In the genomic region with DNA sequence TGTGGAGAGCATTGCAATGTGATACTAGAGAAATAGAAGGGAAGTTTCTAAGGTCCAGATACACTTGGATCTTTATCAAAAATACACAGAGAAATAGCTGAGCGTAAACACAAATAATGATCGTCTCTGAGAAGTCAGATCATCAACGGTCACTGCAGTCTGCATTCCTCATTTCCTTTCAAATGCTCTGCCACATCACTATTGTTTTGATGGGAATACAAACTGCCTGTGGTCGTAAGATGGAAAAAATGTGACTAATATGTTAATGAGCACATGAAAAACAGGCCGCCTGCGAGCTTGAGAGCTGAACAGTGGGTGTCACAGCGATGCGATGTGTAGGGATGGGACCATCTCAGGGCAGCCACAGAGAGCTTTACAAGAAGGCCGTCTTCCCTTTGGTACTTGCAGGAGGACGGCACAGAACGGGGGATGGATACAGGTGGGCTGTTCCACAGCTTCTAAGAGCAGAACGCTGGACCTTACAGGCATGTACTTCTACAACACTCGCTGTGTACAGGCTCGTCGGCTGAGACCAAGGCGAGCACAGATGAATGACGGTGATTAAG, we compare ENCODE assay signal across 12 mouse cellular contexts. TPM values are rescaled to one million over a fixed set of nuclear protein-coding genes. Genes with fewer than 3 reads are reported as not detected.
A peak's percentile ranks its signal among the peaks of the same experiment; 100 is the strongest.
DNase-seq lines count a peak whose midpoint lies in the region.
"Had no signal": no experiment of that assay in that cellular context is flagged by ENCODE, and none has a peak within 500 bp of the region (broad histone marks: within the 10 kb centered on the region; RNA-seq: fewer than 3 reads in every experiment).

No protein-coding gene starts in this region.

- peak; percentile 35 for DNase-seq in heart, adult 11 months
- DNase-seq in heart, adult 18-20 months = no peak
- peak; percentile 25 for DNase-seq in retina, postnatal 1 day
- DNase-seq in retina, embryonic 14.5 days (ENCODE audit: low spot score) = no peak
- peak; percentile 48 to 49 for DNase-seq in layer of hippocampus, postnatal 14 days (ENCODE audit: low spot score in 2 of 2)
- DNase-seq in right cerebral cortex, postnatal 36 days (ENCODE audit: low spot score in 2 of 2) = peak; percentile 28 to 53
- no peak for DNase-seq in embryo, embryonic 11 days
- DNase-seq in embryo, embryonic 9.5 days (ENCODE audit: extremely low spot score) = no peak
- DNase-seq: adrenal gland, postnatal 10 days; gastrocnemius, postnatal 14 days; liver had no signal

RNA-seq across cellular contexts. Expression of a gene that starts 51.0 kb away (rescaled TPM):
- 1 to 10 TPM; 7.3 to 9.4 TPM for total RNA-seq in heart, adult 18-20 months (2021)
- 10 to 100 TPM; 58.2 to 58.3 TPM for total RNA-seq in layer of hippocampus, postnatal 14 days (2021)
- total RNA-seq: hematopoietic stem cell, adult 5-6 weeks had no signal

Comparison
In these comparisons a context has a peak if more than half of its experiments do, and no peak if none do; other contexts are left out.
1. DNase-seq: peak in heart, adult 11 months (single experiment), retina, postnatal 1 day (single experiment), layer of hippocampus, postnatal 14 days (2 of 2) and right cerebral cortex, postnatal 36 days (2 of 2); none in heart, adult 18-20 months (0 of 2), retina, embryonic 14.5 days (single experiment), embryo, embryonic 11 days (single experiment) and embryo, embryonic 9.5 days (single experiment).
2. RNA of a gene that starts 51.0 kb away (total RNA-seq): 58.2 to 58.3 TPM in layer of hippocampus, postnatal 14 days; 7.3 to 9.4 TPM in heart, adult 18-20 months; every median in the first group is over 4 times any median in the second.